Mouse (Mus musculus) ES-E14 (cell line): ENCODE data around the gene Nsa2.

Experiments
- CHD2 ChIP-seq: IDR thresholded peaks from 2 replicates; pipeline ENCODE4 v1.6.1; 2014; ENCODE audit warnings: mild to moderate bottlenecking, low read depth, low read length, inconsistent platforms
- ZC3H11A ChIP-seq: IDR thresholded peaks from 2 replicates; pipeline ENCODE4 v1.6.1; 2012; ENCODE audit warnings: low read depth, mild to moderate bottlenecking, inconsistent platforms, low read length, borderline replicate concordance

- TF ChIP-seq CHD2 (no peak), ZC3H11A (0 out of 2 replicates have a peak, but pooled peaks have one; percentile 19)
These were observed 8.1 kb upstream of the Nsa2 start for GRCm38 (mm10) chr13:97145834-97146233.
